Mouse (Mus musculus) stomach, embryonic 15.5 days (tissue): Measurements from ENCODE around the gene Bak1. TPM values are rescaled to one million over a fixed set of nuclear protein-coding genes. Genes with fewer than 3 reads are reported as not detected.

Experiments used
- ATAC-seq: fragments of 200-750 bp; cut with Nextera tagmentation; 2 replicates; pipeline ENCODE4 v1.8.0; 2017; ENCODE audit warnings: low read depth, moderate number of reproducible peaks, moderate TSS enrichment; ENCODE audit not compliant: insufficient read depth, low FRiP score
- H3K27ac ChIP-seq: fragments of 300-500 bp; sonication (generic); 2 replicates; pipeline ENCODE4 v1.5.1; 2015; ENCODE audit warnings: mild to moderate bottlenecking, inconsistent platforms
- H3K27me3 ChIP-seq: fragments of 300-500 bp; sonication (generic); replicated peaks from 2 replicates; pipeline ENCODE4 v1.6.1; 2015; ENCODE audit warnings: inconsistent platforms
- H3K36me3 ChIP-seq: fragments of 300-500 bp; sonication (generic); 2 replicates; pipeline ENCODE4 v1.6.1; 2015; ENCODE audit warnings: inconsistent platforms
- H3K4me1 ChIP-seq: fragments of 300-500 bp; sonication (generic); 2 replicates; pipeline ENCODE4 v1.6.1; 2015; ENCODE audit warnings: inconsistent platforms
- H3K4me2 ChIP-seq: fragments of 300-500 bp; sonication (generic); 2 replicates; pipeline ENCODE4 v1.6.1; 2015; ENCODE audit warnings: mild to moderate bottlenecking, inconsistent platforms
- H3K4me3 ChIP-seq: fragments of 300-500 bp; sonication (generic); replicated peaks from 2 replicates; pipeline ENCODE4 v1.5.1; 2015; ENCODE audit warnings: inconsistent platforms
- H3K9ac ChIP-seq: fragments of 300-500 bp; sonication (generic); 2 replicates; pipeline ENCODE4 v1.6.1; 2015; ENCODE audit warnings: inconsistent platforms
- H3K9me3 ChIP-seq: fragments of 300-500 bp; sonication (generic); 2 replicates; pipeline ENCODE4 v1.6.1; 2016; ENCODE audit warnings: inconsistent platforms
- WGBS: fragments of 180-500 bp; shearing (Covaris S2); methylation state at CpG from one replicate; pipeline ENCODE4 v1.1.7; 2015; 5-methylcytosine and 5-hydroxymethylcytosine counted together
- polyA plus RNA-seq: library from polyadenylated mRNA; unstranded; fragments of >200 nt; fragmentation: Nextera tagmentation; extraction: Ambion mirVana; gene quantifications from 2 replicates; pipeline ENCODE4 v1.2.1, GENCODE M21; 2015

Bak1 gene
- polyA plus RNA-seq, 1 experiment from 2014 or later, result 4.6 TPM

DNA sequence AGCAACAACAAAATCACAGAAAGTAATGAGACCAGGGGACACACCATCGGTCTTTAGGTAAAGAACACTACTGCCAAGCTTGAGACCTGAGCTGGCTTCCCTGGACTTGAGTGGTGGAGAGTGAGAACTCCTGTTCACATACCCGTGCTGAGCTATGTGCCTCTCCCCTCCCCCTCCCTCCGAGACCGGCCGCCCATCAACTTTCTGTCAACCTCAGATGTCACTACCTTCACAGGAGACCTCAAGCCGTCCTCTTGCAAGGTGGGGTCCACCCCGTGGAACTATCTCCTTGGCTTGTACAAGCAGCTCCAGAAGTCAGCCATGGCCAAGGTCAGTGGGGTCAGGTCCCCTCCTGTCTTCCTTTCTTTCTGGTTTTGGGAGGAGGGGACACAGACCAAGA is 3.5 kb upstream of the Bak1 start:
- no peaks in the 10 kb centered on the region for H3K9me3 ChIP-seq
- no peaks in the 10 kb centered on the region for H3K36me3 ChIP-seq
- H3K27ac ChIP-seq, result no peak overlapping the region
- no peaks in the 10 kb centered on the region for H3K27me3 ChIP-seq
- peak overlapping the region; percentile 41; the same call in 1 of the 2 replicates for H3K4me2 ChIP-seq
- H3K4me1 ChIP-seq, result peaks cover 15% of the 10 kb centered on the region
- no peak for ATAC-seq
- no peak overlapping the region for H3K4me3 ChIP-seq
- WGBS, result 49% methylated on average over 7 of the region's 7 CpGs
- no peak overlapping the region for H3K9ac ChIP-seq

DNA sequence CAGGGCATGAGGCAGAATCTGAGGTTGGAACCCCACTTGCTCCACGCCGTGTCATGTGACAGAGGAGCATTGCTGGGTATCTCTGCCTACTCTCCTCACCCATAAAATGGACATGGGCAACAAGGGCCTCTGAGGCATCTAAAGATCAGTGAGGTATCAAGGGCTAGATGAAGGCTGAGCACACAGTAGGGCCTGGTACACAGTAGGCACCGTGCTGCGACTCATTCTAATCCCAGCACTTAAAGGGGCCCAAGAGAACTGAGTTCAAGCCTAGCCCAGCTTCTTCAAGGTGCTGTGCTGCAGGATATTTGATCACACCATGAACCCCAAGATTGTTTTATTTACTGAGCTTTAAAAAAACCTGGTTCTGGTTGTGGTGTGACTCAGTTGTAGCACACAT is 2.1 kb upstream of the Bak1 start:
- no peaks in the 10 kb centered on the region for H3K27me3 ChIP-seq
- whole genome bisulfite sequencing, result 93% methylated on average over 4 of the region's 4 CpGs
- H3K27ac ChIP-seq, result no peak overlapping the region
- H3K9ac ChIP-seq, result no peak overlapping the region
- ATAC-seq, result no peak
- H3K4me2 ChIP-seq, result no peak overlapping the region
- H3K36me3 ChIP-seq, result no peaks in the 10 kb centered on the region
- peaks cover 22% of the 10 kb centered on the region for H3K4me1 ChIP-seq
- no peak overlapping the region for H3K4me3 ChIP-seq
- H3K9me3 ChIP-seq, result no peaks in the 10 kb centered on the region

- H3K9me3 ChIP-seq, result no peaks in the 10 kb centered on the region
- peaks cover 7% of the 10 kb centered on the region; the same call in 1 of the 2 replicates for H3K36me3 ChIP-seq
- H3K4me1 ChIP-seq, result peaks cover 22% of the 10 kb centered on the region
- no peak overlapping the region for H3K4me2 ChIP-seq
- H3K4me3 ChIP-seq, result no peak overlapping the region
- ATAC-seq, result no peak
- no peak overlapping the region for H3K27ac ChIP-seq
- 88% methylated on average over 14 of the region's 14 CpGs for WGBS
- H3K9ac ChIP-seq, result no peak overlapping the region
- H3K27me3 ChIP-seq, result no peaks in the 10 kb centered on the region
These were observed 622 bp upstream of the Bak1 start for GRCm38 (mm10) chr17:27029431-27029830.

DNA sequence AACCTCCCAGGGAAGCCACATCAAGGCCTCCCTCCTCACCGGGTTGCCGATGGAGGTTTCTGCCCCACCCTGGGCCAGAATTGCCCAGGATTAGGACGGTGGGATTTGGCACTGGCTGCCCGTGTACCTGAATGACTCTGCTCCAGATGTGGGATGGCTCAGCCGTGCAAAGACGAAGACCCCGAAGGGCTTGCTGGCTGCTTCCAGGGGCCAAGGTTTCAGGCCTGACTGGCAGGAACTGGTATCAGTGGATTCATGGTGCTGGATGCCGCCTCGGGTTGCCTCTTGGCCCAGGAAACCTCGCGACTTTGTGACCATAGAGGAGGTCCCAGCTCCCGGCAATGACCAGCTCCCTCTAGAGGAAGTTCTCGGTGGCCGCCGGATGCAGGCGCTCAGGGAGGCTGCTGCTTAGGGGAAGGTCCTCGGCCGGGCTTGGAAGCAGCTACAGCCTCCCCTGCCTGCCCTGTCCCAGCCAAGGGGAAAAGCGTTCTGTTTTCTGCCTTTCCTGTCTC is 469 bp downstream of the Bak1 start:
- Histone ChIP-seq H3K27ac (peak overlapping the region; percentile 65), H3K4me1 (peaks cover 22% of the 10 kb centered on the region), H3K9ac (peak overlapping the region; percentile 70), H3K36me3 (peaks cover 12% of the 10 kb centered on the region; the same call in 1 of the 2 replicates), H3K4me3 (peak overlapping the region; percentile 59), H3K9me3 (no peaks in the 10 kb centered on the region), H3K4me2 (peak overlapping the region; percentile 83), H3K27me3 (no peaks in the 10 kb centered on the region)
- peak; percentile 76; the same call in 1 of the 2 replicates for ATAC-seq
- under 1% methylated on average over 19 of the region's 19 CpGs for WGBS

GRCm38 (mm10) chr17:27027460-27028283 is 1.1 kb downstream of the Bak1 start:
- ATAC-seq, result peak; percentile 16; the same call in 1 of the 2 replicates

DNA sequence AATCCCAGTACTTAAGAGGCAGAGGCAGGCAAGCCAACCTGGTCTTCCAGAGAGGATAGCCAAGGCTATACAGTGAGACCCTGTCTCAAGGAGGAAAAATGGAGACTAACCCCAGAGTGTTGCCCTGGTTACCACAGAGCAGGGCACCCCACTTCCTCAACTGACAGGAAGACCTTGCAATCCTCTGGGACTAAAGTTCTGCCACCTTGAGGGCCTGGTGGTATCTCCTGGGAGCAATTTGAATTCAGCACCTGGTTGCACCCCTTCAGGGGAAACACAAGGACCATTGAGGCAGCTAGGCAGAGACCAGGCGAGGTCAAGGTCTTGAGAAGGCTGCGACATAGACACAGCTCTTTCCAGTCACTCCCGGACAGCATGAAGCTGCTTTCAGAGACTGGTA is 2.9 kb downstream of the Bak1 start:
- no peak overlapping the region for H3K9ac ChIP-seq

More at GRCm38 (mm10) chr17:27027460-27028283, 1.1 kb downstream of the Bak1 start:
- peak overlapping the region; percentile 65 for H3K27ac ChIP-seq
- peak overlapping the region; percentile 83 for H3K4me2 ChIP-seq
- H3K36me3 ChIP-seq, result peaks cover 13% of the 10 kb centered on the region; the same call in 1 of the 2 replicates
- peaks cover 18% of the 10 kb centered on the region for H3K4me1 ChIP-seq
- no peaks in the 10 kb centered on the region for H3K9me3 ChIP-seq
- WGBS, result 22% methylated on average over 12 of the region's 12 CpGs
- peak overlapping the region; percentile 70 for H3K9ac ChIP-seq
- no peaks in the 10 kb centered on the region for H3K27me3 ChIP-seq
- H3K4me3 ChIP-seq, result peak overlapping the region; percentile 59

DNA sequence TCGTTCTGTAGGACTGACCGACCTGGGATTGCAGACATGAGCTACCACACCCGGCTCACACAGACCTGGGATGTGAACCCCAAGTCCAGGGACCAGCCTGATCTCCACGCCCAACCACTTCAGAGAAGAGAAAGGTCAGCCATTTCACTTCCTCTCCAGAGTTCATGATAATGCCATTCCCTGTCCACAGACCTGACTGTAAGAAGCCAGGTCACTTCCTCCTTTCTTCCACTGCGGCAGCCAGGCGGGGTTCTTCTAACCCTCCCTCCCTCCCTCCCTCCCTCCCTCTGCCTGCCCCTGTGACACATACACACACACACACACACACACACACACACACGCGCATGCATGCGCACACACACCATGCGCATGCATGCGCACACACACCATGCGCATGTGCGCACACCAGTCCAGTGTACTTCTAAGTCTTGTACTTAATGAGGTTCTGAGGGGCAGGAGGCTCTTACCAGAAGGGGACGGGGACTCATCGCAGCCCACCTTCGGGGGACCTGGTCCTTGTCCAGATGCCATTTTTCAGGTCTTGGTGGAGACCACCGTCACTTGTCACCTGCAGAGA is 3.4 kb downstream of the Bak1 start:
- Histone ChIP-seq H3K27ac (no peak overlapping the region), H3K4me2 (no peak overlapping the region), H3K27me3 (no peaks in the 10 kb centered on the region), H3K36me3 (peaks cover 32% of the 10 kb centered on the region), H3K9ac (no peak overlapping the region), H3K4me1 (peaks cover 16% of the 10 kb centered on the region), H3K9me3 (no peaks in the 10 kb centered on the region), H3K4me3 (no peak overlapping the region)
- ATAC-seq, result no peak
- WGBS, result 90% methylated on average over 17 of the region's 17 CpGs

More for the DNA sequence above, 2.9 kb downstream of the Bak1 start:
- WGBS, result 91% methylated on average over 3 of the region's 3 CpGs
- H3K4me3 ChIP-seq, result no peak overlapping the region
- H3K36me3 ChIP-seq, result peaks cover 30% of the 10 kb centered on the region
- H3K4me2 ChIP-seq, result no peak overlapping the region
- peaks cover 16% of the 10 kb centered on the region for H3K4me1 ChIP-seq
- ATAC-seq, result no peak
- H3K27me3 ChIP-seq, result no peaks in the 10 kb centered on the region
- H3K27ac ChIP-seq, result no peak overlapping the region
- H3K9me3 ChIP-seq, result no peaks in the 10 kb centered on the region

- H3K9ac ChIP-seq, result no peak overlapping the region
- H3K4me1 ChIP-seq, result peaks cover 12% of the 10 kb centered on the region
- no peak for ATAC-seq
- no peak overlapping the region for H3K27ac ChIP-seq
- H3K36me3 ChIP-seq, result peaks cover 37% of the 10 kb centered on the region
- no peaks in the 10 kb centered on the region for H3K27me3 ChIP-seq
- H3K9me3 ChIP-seq, result no peaks in the 10 kb centered on the region
- H3K4me2 ChIP-seq, result no peak overlapping the region
- 90% methylated on average over 4 of the region's 4 CpGs for WGBS
- H3K4me3 ChIP-seq, result no peak overlapping the region
These were observed 5.5 kb downstream of the Bak1 start for GRCm38 (mm10) chr17:27023342-27023741.

- no peak for ATAC-seq
- Histone ChIP-seq H3K4me2 (no peak overlapping the region), H3K36me3 (peaks cover 37% of the 10 kb centered on the region), H3K4me3 (no peak overlapping the region), H3K4me1 (peaks cover 5% of the 10 kb centered on the region), H3K9me3 (no peaks in the 10 kb centered on the region), H3K9ac (no peak overlapping the region), H3K27ac (no peak overlapping the region), H3K27me3 (no peaks in the 10 kb centered on the region)
- WGBS, result 85% methylated on average over 9 of the region's 9 CpGs
These were observed 7.1 kb downstream of the Bak1 start for GRCm38 (mm10) chr17:27021736-27022135.

DNA sequence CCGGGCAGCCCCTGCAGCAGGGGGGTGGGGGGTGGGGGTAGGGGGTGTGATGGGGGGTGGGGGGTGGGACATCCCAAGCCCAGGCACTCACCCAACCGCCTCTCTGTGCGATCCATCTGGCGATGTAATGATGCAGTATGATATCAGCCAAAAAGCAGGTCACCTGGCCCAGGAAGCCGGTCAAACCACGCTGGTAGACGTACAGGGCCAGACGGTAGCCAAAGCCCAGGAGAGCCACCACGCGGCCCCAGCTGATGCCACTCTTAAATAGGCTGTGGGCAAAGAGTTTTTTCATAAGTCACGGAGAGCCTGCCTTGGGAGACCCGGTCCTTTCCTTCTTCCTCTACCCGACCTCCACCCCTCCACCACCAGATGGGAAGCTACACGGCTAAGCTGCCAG is 7.7 kb downstream of the Bak1 start:
- no peak overlapping the region for H3K9ac ChIP-seq
- no peak overlapping the region for H3K27ac ChIP-seq
- no peak overlapping the region for H3K4me2 ChIP-seq
- ATAC-seq, result no peak
- H3K36me3 ChIP-seq, result peaks cover 37% of the 10 kb centered on the region
- WGBS, result 89% methylated on average over 14 of the region's 14 CpGs
- H3K4me3 ChIP-seq, result no peak overlapping the region
- peaks cover 4% of the 10 kb centered on the region for H3K4me1 ChIP-seq
- H3K9me3 ChIP-seq, result no peaks in the 10 kb centered on the region
- no peaks in the 10 kb centered on the region for H3K27me3 ChIP-seq

DNA sequence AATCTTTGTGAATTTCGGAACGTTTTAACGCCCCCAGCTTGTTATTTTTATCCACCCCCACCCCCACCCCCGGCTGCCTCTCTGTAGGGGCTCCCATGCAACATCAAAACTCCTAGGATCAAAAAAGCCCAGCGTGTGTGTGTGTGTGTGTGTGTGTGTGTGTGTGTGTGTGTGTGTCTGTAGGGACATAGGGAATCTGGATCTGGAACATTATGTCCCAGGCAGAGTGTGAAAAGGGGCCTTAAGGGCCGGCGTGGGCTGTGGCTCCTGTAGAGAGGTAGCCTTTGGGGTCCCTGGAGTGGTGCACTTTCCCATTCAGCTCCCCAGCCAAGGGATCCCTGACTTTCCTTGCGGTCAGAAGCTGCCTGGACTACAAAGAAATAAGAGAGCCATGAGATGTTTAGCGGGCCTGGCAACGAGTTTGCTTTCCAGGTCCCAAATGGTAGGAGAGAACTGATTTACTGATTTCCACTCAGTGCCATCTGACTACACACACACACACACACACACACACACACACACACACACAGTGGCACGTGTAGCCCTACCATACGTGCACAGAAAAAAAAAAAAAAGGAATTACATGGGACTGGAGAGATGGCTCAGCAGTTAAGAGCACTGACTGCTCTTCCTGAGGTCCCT is 10.1 kb downstream of the Bak1 start:
- ATAC-seq, result no peak
- peak overlapping the region; percentile 51; the same call in 1 of the 2 replicates for H3K27ac ChIP-seq
- H3K27me3 ChIP-seq, result no peaks in the 10 kb centered on the region

More for the DNA sequence above, 10.1 kb downstream of the Bak1 start:
- Histone ChIP-seq H3K9me3 (no peaks in the 10 kb centered on the region), H3K4me2 (peak overlapping the region; percentile 80), H3K9ac (peak overlapping the region; percentile 44; the same call in 1 of the 2 replicates), H3K4me3 (peak overlapping the region; percentile 61), H3K36me3 (peaks cover 29% of the 10 kb centered on the region), H3K4me1 (peaks cover 4% of the 10 kb centered on the region)
- 41% methylated on average over 12 of the region's 12 CpGs for WGBS
